Mouse (Mus musculus) left cerebral cortex, adult 11 months (tissue): ENCODE measurements around the gene Nkx2-2.

ENCODE experiments used
- DNase-seq: peaks from one replicate; pipeline ENCODE4 v3.0.0; 2022; ENCODE audit warnings: low spot score

The Nkx2-2 gene

DNA sequence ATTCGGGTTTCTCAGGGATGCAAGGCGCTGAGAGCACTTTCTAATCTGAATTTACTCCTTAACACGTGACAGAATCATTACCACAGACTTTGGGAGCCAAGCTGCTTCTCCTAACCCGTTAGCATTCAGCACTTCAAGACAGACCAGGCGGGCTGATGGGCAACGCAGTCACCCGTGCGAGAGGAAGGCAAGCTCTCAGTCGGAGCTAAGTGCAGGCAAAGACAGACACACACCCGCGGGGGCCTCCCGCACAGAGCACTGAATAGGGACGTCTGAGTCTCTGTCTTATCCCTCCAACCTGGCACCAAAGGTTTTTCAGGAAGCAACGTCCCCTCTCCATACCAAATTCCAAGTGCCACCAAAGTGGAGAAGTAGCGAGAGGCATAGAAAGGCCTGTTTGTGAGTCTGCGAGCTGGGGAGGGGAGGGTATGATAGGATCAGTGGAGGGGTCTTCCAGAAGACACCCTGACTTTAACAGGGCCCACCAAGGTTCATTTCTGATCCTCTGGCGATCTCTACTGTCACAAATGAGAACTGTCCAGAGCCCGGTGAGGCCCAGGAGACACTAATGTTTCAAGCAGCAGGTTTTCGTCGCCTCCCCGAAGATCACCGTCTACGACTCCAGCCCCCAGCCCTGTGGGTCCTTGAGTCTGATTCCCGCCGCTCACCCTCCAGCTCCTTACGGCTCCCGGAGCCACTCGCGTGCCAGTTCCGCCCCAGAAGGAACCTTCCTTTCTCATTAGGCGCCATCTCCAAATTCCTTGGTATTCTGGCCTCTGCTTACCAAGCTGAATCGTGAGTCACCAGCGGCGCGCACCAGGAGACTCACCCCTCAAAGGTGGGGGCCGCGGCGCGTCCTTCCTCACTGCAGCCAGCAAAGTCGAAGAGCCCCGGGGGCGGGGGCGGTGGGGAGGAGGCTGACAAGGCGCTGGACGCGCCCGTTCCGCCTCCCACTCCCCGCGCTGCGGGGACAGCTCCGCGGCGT is at the start of gene Nkx2-2:
TSS of gene Nkx2-2 (minus strand) at position 973 of the 985 bp plus-strand sequence.
- DNase-seq = no peak

DNA sequence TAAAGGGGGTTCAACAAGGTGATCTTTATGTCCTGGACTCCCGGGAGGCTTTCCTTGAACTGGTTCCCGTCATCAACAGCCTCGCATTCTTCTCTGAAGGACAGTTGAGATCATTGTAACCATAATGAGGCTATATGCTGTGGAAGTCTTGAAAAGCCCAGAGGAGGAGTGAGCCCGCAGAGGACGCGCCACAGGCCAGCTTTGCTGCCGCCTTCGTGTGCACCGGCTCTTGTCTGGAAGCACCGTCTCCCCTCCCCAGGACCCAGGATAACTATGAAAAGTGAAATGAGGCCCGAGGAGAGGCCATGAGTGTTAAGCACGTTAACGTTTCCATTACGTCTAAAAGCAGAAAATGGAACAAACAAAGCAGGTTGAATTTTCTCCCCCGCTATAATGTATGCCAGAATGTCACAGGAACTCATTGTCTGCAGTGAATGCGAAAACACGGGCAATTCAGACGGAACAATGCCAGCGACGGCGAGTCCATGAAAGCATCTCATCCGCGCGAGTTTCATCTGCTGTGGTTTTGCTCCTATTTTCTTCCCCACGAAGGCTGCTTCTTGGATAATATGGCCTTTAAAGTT is 41.8 kb upstream of the Nkx2-2 start:
- no peak for DNase-seq

DNA sequence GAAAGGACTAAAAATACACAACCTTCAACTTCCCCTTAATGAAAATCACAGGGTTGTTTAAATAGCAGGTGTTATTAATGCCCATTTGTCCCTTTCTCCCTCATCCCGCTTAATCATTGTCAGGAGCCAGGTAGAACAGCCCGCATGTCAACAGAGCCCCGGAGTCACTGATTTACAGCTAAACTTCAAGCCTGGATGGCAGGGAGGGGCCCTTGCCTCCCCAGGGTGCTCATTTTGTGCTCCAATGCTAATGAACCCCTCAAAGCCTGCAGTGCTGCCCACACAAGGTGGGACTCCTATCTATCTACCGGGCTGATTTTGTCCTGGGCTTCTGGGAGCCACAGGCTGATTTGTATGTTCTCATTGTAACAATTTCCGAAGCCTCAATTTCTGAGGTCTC is 37.1 kb upstream of the Nkx2-2 start:
- no peak for DNase-seq

DNA sequence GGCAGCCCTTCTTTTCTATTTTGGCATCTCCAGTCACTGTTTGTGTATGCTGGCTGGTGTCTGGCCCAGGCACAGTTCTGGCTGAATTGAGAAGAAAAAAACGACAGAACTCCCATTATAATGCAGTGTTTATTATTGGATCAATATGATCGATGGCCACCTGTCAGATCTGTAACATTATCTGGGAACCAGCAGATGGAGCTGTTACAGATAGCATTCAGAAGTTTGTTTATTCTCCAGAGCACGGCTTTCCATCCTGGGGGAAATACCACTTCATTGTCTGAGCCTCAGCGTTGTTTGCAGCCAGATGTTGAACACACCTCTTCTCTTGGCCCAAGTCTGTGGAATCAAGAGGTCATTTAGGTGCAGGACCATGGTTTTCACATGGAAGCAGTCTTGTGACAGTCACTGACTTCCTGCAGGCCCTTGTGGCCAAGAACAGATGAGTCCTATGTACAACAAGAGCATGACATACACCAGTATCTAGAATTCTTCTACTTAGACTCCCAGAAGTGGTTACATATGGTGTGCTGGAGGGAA is 11.1 kb upstream of the Nkx2-2 start:
- no peak for DNase-seq

DNA sequence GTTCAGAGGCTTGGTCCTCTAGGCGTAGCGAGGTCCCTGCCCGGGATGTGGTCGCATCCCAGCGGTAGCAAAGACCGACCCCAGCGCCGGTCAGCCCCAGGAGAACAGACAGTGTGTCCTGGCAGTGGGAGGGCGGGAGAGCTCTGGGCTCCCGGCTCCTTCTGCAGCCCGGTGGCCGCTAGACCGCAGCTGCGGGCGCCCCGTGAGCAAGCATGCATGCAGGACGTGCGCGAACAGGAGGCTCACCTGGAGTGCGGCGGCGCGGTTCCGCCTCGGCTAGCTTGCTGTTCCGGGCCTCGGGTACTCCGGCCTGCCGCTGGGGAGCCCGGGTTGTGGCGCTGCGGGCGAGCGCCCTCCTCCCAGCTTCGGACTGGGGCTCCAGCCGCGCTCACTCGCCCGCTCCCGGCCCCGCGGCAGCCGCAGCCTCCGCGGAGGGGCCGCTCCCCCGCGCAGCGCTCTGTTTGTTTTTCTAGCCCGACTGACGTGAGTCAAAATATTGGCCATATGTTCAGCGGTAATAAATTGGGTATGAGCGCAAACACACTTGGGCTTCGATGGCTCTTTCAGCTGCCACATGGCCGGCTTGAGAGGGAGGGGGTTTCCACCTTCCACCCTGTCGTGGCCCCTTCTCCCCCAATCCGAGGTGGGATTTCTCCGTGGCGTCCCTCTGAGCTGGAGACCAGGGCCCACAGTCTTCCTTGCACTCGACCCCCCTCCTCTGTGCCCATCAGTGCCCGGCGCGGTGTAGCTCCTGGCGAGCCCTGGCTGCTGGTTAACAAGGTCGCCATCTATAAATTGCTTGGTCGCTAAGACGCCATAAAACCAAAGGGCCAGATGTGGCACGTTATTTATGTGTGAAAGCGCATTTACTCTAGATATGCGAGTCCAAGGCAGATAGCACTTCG is 920 bp upstream of the Nkx2-2 start:
- DNase-seq = no peak

DNA sequence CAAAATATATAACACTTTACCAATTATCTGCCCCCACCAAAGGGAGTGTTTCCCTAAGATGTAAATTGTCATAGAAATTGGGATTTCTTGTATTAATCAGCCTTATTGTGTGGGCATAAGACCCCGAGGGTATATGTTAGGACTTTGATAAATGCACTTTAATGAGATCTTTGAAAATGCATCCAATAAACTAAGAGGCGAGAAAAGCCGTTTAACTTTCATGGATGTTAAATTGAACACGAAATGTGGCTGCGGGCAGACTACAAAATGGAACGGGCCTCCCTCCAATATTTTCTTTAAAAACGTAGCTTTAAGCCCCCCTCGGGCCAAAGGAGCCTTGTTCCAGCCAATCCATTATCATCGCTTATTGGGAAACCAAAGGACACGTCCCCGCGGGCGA is 1.3 kb downstream of the Nkx2-2 start:
- DNase-seq = no peak

DNA sequence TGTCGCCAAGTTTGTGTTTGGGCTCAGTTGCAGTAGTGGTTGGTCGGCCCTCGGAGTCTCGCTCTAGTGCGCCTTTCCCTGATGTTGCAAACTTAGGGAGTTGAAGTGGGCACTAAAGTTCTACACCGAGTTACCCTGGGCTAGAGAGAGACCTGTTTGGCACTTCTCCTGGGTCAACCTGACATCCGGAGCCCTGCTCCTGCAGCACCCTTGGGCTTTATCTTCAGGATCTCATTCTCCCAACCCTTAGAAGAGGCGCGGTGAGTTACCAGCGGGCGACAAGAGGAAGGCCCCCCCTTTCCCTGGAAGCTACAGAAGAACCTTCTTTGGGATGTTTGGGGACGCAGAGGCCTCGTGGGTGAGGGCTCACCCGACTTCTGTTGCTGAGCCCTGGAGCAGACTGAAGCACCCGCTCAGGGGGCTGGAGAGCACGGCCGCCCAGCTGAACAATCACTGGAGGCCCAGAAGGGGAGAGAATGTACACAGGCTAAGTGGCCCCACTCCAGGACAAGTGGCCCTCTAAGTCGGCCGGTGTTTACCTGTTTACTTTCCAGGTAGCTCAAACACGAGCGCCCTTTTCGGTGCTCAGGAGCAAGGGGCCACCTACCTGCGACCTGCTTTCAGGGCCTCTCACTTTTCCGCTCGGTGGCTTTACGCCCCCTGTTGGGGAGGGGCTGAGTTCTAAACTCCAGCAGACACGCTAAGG is 3.6 kb downstream of the Nkx2-2 start:
- no peak for DNase-seq

DNA sequence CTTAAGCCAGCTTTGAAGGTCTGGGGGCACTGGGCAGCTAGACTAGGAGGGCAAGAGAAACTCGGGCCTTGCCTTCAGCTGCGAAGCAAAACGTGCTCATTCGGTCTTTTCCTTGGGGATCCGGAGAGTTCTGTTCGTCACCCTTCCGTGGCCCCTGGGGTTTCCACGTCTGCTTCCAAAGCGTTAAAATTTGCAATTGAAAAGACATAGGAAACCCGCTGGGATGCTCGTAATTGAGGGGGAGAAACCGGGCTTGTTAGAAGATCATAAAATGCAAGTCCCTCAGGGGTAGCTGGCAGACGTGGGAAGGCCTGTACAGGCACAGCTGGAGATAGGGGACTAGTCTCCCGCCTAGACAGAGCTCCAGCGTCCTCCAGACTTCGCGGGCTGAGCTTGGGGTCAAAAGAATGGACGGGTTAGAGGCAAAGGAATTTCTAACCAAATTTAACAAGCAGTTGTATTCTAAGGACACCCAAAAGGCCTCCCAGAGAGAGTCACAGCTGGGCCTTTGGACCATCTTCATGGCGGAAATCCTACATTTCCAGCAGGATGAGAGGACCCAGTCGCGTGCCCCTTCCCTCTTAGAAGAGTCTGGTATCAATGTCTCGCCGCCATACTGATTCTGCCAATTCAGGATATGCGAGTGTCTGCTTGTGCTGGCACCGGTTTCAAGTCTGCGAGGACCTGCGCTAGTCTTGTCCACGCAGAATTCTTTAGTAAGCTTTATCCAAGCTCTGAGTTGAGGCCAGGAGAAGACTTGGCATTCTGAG is 4.3 kb downstream of the Nkx2-2 start:
- no peak for DNase-seq

DNA sequence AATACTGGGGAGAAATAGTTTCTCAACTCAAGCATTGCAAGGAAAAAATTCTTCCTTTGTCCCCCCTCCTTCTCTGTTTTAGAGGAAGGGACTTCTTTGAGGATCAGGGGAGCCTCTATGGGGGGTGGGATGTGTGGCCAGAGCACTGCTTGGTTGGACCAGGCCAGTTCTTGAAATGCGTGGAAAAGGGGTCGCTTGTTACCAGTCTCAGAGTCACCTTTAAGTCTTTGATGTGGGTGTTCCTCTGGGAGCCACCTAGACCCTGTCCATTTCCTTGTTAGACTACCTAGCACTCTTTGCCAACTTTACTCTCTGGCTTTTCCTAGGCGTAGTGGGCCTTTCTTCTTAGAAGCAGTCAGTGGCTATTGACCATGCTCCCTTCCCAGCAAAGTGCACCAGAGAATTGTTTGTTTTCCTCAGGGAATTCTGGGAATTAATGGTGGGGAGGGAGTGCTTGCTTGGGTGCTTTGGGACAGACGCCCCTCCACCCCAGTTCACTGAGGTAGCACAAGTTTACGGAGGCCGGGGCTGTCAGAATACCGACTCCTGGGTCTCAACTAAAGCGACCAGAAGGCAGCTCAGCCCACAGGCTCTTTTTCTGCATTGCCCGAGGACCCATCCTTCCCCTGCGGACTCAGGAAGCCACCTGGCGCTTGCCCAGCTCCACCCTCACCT is 5.0 kb downstream of the Nkx2-2 start:
- DNase-seq = no peak

DNA sequence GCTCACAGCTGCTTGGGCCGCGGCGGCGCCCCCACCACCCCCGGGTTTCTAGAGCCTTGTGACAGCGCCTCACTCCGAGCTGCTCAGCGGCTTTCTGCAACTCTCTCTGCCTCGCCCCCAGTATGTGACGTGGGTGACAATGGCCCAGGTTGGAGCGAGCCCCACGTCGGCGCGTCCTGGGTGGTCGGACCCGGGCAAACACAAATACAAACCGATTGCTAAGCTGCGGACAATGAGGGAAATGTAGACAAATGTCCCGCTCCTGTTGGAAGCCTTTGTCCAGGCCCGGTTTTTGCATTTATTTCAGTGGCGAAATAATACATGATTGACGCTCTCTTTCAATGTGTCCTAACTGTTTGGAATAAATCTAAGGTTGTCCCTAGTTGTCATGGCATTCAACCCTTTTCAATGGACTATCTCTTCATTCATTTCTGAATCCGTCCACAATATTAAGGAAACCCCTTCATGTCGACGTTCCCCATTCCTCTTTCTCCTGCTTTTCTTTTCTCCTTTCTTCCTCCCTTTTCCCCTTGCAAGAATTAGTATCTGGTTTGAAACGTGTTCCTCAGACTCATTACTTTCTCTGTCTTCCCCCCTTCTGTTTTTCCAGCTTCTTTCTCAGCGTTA is 5.9 kb downstream of the Nkx2-2 start:
- no peak for DNase-seq

DNA sequence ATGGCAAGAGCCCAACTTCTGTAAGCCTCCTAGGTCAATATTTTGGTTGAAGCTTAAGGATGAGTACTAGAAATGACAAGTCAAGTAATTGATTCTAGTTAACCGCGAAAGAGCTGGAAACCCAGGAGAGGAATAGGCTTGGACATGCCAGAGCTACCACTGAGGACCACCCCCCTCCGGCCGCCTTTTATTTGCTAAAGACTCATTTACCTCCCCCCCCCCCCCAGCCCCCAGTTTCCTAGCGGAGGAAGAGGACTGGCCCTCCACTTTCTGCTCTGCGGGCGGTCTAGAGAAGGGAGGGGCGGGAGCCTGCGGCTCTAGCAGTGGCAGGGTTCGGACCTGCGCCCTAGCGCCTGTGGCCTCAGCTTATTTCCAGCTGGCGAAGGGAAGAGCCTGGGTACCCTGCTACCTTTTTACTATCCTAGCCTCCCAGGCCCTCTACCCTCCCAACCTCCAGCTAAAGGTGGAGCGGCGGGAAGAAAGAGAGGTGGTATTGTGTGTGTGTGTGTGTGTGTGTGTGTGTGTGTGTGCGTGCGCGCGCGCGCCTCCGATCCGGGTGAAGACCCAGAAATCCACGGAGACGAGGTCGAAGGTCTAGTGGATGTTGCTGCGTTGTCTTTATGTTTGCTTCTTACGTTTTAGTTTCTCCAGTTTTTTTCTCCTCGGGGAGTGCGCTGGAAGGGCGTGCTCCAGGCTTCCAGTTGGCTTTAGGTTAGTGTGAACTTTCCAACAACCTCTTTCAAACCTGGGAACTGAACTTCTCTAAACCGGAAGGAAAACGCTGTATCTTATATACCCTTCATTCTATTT is 6.8 kb downstream of the Nkx2-2 start:
- no peak for DNase-seq

DNA sequence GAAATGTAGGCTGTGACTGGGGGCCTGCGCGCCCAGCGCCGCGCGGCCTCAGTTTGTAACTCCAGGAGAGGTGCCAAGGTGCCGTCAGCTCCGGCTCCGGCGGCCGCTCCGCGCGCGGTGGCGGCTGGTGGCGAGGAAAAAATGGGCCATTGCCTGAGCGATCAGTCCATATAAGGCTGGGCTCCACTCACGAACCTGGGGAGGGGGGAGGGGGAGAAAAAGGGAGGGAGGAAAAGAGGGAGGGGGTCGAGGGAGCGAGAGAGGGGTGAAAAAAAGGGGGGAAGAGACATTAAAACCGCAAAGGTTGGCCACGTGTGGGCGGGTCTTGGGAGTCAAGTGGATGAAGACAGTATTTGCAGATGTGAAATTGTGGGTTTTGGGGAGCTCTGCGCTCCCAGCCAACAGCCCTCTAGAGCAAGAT is 7.8 kb downstream of the Nkx2-2 start:
- no peak for DNase-seq

DNA sequence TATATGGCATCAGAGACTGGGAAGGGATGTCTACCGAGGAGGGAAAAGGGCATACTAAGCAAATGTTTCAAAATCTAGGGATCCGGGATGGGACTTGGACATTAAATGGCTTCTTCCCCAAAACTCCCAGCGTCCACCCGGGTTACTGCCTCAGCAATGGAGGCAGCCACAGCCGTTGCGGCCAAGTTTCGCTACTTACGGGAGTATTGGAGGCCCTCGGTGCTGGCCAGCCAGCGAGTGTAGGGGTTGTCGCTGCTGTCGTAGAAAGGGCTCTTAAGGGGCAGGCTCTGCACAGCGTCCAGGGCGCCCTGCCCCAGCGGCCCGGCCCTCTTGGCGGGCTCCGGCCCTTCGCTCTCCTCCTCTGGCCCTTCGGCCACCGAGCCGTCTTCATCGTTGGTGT is 8.5 kb downstream of the Nkx2-2 start:
- DNase-seq = no peak

DNA sequence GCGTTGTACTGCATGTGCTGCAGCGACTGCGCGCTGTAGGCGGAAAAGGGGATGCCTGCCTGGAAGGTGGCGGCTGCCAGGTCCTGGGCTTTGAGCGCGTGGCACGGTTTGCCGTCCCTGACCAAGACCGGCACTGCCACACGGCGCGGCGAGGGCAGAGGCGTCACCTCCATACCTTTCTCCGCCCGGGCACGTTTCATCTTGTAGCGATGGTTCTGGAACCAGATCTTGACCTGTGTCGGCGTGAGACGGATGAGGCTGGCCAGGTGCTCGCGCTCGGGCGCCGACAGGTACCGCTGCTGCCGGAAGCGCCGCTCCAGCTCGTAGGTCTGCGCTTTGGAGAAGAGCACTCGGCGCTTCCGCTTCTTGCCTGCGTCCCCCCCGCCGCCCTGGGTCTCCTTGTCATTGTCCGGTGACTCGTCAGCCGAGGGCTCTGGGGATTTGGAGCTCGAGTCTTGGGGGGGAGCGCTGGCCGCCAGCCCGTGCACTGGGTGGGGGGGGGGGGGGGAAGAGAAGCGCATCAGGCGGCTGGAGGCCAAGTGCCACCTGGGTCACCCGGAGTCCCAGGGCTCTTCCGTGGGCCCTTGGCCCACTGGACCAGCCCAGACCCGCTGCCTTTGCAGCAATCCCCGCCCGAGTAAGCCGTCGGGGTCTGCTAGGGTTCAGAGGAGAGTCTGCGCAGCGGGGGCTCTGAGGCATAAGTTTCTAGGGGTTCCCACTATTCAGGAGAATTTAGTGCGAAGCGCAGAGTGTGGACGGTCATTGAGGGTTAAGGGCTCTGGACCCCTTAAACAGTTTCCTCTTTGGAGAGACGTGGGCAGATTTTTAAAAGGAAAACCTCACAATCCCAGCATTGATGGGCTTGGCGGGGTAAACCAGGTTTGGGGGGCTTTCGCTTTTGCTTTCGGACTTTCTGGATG is 9.7 kb downstream of the Nkx2-2 start:
- DNase-seq = no peak

DNA sequence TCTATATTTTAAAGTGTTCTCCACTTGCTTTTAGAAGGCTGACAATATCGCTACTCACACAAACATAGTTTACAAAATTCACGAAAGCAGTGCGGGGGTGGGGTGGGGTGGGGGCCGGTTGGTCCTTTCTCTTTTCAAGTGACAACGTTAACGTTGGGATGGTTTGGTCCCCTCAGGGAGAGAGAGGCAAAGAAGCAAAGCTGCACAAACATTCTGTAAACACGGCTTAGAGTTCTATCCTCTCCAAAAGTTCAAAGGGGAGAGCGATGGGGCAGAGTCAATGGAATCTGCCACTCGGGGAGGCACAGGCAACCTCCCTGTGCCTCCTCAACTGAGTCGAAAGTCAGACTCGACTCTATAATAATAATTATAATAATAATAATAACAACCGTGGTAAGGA is 10.5 kb downstream of the Nkx2-2 start:
- DNase-seq = no peak

DNA sequence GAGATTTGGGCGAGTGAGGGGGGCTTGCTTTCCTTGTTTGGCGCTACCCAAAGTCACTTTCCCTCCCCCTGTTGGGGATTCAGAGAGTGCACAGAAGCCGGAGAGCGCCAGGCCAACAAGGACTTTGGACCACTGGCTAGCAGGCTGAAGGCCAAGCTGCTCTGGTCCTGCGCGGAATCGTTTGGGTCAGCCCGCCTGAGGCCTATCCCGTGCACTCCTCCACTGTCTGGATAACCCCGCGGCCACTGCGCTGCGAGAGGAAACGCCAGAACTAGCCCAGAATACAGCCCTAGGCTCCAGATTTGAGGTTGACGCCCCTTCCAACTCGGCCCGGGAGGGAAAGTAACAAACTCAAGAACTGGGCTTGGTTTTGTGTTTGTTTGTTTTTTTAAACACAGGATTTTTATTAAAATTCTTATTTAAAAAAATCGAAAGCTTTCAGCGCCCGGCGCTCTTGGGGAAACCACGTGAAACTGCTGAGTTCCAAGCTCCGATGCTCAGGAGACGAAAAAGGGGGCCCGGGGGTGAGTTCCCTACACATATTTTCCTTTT is 11.3 kb downstream of the Nkx2-2 start:
- no peak for DNase-seq

DNA sequence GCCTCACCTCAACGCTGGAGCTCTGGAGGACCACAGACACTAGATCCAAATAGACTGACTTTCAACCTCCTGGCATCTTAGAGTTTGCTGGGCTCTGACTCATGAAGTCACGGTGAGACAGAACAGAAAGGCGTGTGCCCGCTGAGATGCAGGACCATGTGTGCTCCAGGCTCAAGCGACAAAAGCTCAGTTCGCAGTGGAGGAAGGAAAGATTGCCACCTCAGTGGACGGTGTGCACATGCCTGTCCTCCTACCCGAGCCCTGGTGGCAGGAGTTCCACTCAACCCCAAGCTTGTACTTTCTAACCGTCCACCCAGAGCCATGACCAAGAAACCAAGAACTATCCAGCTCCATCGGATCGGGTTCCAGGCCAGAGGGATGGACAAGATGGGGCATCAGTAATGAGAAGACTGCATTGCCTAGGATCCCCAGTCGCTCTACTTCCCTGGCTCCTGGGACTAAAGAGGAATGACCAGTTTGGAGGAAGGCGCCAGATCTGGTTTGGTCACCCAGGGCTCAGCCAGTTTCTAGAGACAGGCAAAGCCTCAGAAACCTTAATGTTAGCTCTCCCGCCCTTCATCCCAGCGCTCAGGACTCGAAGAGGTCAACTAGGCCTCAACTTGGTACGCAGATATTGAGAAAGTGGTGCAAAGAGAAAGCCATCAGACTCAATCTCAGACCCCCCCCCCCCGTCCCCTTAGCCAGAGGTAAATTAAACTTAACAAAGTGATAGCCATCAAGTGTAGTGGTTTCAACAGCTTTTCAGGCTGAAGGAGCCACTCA is 11.9 kb downstream of the Nkx2-2 start:
- no peak for DNase-seq
